Mouse (Mus musculus): ENCODE data around the gene Agrn. TPM values are rescaled to one million over a fixed set of nuclear protein-coding genes. Genes with fewer than 3 reads are reported as not detected.
"Not testable (repeated sequence)": the region's sequence is repeated elsewhere in the genome, so short reads cannot be mapped to it uniquely, and the experiment has no call there.

The Agrn gene
- polyA plus RNA-seq, 1 experiment from 2014 or later, result 165 TPM

- H3K36me3 ChIP-seq, result peaks cover 59% of the 10 kb centered on the region
- peak overlapping the region; percentile 9 for H3K4me3 ChIP-seq
- H3K27ac ChIP-seq, result no peak overlapping the region
- no peak overlapping the region for H3K9ac ChIP-seq
- H3K4me1 ChIP-seq, result peaks cover 74% of the 10 kb centered on the region
- no peaks in the 10 kb centered on the region for H3K27me3 ChIP-seq (replicated peaks)
- WGBS, result 88% methylated on average over 5 of the region's 5 CpGs
- H3K4me2 ChIP-seq (replicated peaks), result peak overlapping the region; percentile 70
- no peaks in the 10 kb centered on the region for H3K9me3 ChIP-seq
- ATAC-seq (ENCODE audit: low FRiP score, low read depth), result no peak
Observed at GRCm38 (mm10) chr4:156183747-156184146, 13.5 kb downstream of the Agrn start.

- H3K27me3 ChIP-seq (replicated peaks), result no peaks in the 10 kb centered on the region
- H3K27ac ChIP-seq, result no peak overlapping the region
- no peaks in the 10 kb centered on the region for H3K9me3 ChIP-seq
- H3K9ac ChIP-seq, result no peak overlapping the region
- no peak overlapping the region for H3K4me2 ChIP-seq (replicated peaks)
- no peak for ATAC-seq (ENCODE audit: low FRiP score, low read depth)
- peaks cover 98% of the 10 kb centered on the region for H3K36me3 ChIP-seq
- H3K4me3 ChIP-seq, result no peak overlapping the region
- H3K4me1 ChIP-seq, result peaks cover 15% of the 10 kb centered on the region
- WGBS, result 96% methylated on average over 9 of the region's 9 CpGs
Observed at GRCm38 (mm10) chr4:156177630-156178029, 19.7 kb downstream of the Agrn start.

GRCm38 (mm10) chr4:156171828-156172227, 25.5 kb downstream of the Agrn start:
- no peak for ATAC-seq (ENCODE audit: low FRiP score, low read depth)
- Histone ChIP-seq H3K9me3 (no peaks in the 10 kb centered on the region), H3K4me1 (no peaks in the 10 kb centered on the region), H3K9ac (no peak overlapping the region), H3K4me3 (no peak overlapping the region), H3K36me3 (peaks cover 100% of the 10 kb centered on the region), H3K27me3 (replicated peaks) (no peaks in the 10 kb centered on the region), H3K4me2 (replicated peaks) (no peak overlapping the region), H3K27ac (no peak overlapping the region)
- WGBS, result 96% methylated on average over 11 of the region's 11 CpGs

GRCm38 (mm10) chr4:156169129-156169528, 28.2 kb downstream of the Agrn start:
- no peak overlapping the region for H3K9ac ChIP-seq
- H3K9me3 ChIP-seq, result no peaks in the 10 kb centered on the region
- no peak overlapping the region for H3K4me2 ChIP-seq (replicated peaks)
- H3K36me3 ChIP-seq, result peaks cover 100% of the 10 kb centered on the region
- no peak for ATAC-seq (ENCODE audit: low FRiP score, low read depth)
- WGBS, result 97% methylated on average over 10 of the region's 10 CpGs
- no peaks in the 10 kb centered on the region for H3K27me3 ChIP-seq (replicated peaks)
- no peak overlapping the region for H3K4me3 ChIP-seq
- no peaks in the 10 kb centered on the region for H3K4me1 ChIP-seq
- H3K27ac ChIP-seq, result no peak overlapping the region

GRCm38 (mm10) chr4:156168611-156169010, 28.7 kb downstream of the Agrn start:
- H3K27me3 ChIP-seq (replicated peaks), result no peaks in the 10 kb centered on the region
- no peak overlapping the region for H3K4me2 ChIP-seq (replicated peaks)
- no peaks in the 10 kb centered on the region for H3K4me1 ChIP-seq
- no peak overlapping the region for H3K27ac ChIP-seq
- peaks cover 100% of the 10 kb centered on the region for H3K36me3 ChIP-seq
- H3K9me3 ChIP-seq, result no peaks in the 10 kb centered on the region
- no peak for ATAC-seq (ENCODE audit: low FRiP score, low read depth)
- H3K4me3 ChIP-seq, result no peak overlapping the region
- WGBS, result 94% methylated on average over 8 of the region's 8 CpGs
- no peak overlapping the region for H3K9ac ChIP-seq

- no peaks in the 10 kb centered on the region for H3K27me3 ChIP-seq (replicated peaks)
- WGBS, result 96% methylated on average over 9 of the region's 9 CpGs
- H3K4me1 ChIP-seq, result no peaks in the 10 kb centered on the region
- no peak overlapping the region for H3K27ac ChIP-seq
- ATAC-seq (ENCODE audit: low FRiP score, low read depth), result no peak
- no peak overlapping the region for H3K9ac ChIP-seq
- no peak overlapping the region for H3K4me3 ChIP-seq
- no peak overlapping the region for H3K4me2 ChIP-seq (replicated peaks)
- H3K36me3 ChIP-seq, result peaks cover 98% of the 10 kb centered on the region
- peaks cover 13% of the 10 kb centered on the region for H3K9me3 ChIP-seq
Observed at GRCm38 (mm10) chr4:156166477-156166876, 30.8 kb downstream of the Agrn start.

- no peak overlapping the region for H3K4me3 ChIP-seq
- 96% methylated on average over 3 of the region's 3 CpGs for WGBS
- H3K4me1 ChIP-seq, result no peaks in the 10 kb centered on the region
Observed at GRCm38 (mm10) chr4:156154771-156155170, 42.5 kb downstream of the Agrn start.

GRCm38 (mm10) chr4:156150887-156151286, 46.4 kb downstream of the Agrn start:
- not testable (repeated sequence) for H3K4me1 ChIP-seq; H3K4me2 ChIP-seq (replicated peaks); H3K27ac ChIP-seq; H3K9ac ChIP-seq; H3K36me3 ChIP-seq; ATAC-seq (ENCODE audit: low FRiP score, low read depth); H3K27me3 ChIP-seq (replicated peaks); H3K9me3 ChIP-seq; H3K4me3 ChIP-seq
- 92% methylated on average over 10 of the region's 10 CpGs for WGBS

More at GRCm38 (mm10) chr4:156154771-156155170, 42.5 kb downstream of the Agrn start:
- Histone ChIP-seq H3K4me2 (replicated peaks) (no peak overlapping the region), H3K27me3 (replicated peaks) (no peaks in the 10 kb centered on the region), H3K9ac (no peak overlapping the region), H3K36me3 (no peaks in the 10 kb centered on the region), H3K9me3 (peaks cover 13% of the 10 kb centered on the region), H3K27ac (no peak overlapping the region)
- no peak for ATAC-seq (ENCODE audit: low FRiP score, low read depth)

GRCm38 (mm10) chr4:156136285-156137100, 60.8 kb downstream of the Agrn start:
- H3K9ac ChIP-seq, result no peak overlapping the region
- no peaks in the 10 kb centered on the region for H3K9me3 ChIP-seq
- no peaks in the 10 kb centered on the region for H3K27me3 ChIP-seq (replicated peaks)
- H3K36me3 ChIP-seq, result no peaks in the 10 kb centered on the region
- H3K4me3 ChIP-seq, result no peak overlapping the region
- ATAC-seq (ENCODE audit: low FRiP score, low read depth), result no peak
- no peak overlapping the region for H3K27ac ChIP-seq
- no peak overlapping the region for H3K4me2 ChIP-seq (replicated peaks)
- H3K4me1 ChIP-seq, result no peaks in the 10 kb centered on the region
- WGBS, result 95% methylated on average over 30 of the region's 30 CpGs

- H3K9me3 ChIP-seq, result no peaks in the 10 kb centered on the region
- no peaks in the 10 kb centered on the region for H3K4me1 ChIP-seq
- ATAC-seq (ENCODE audit: low FRiP score, low read depth), result no peak
- no peak overlapping the region for H3K9ac ChIP-seq
- WGBS, result 95% methylated on average over 14 of the region's 14 CpGs
- H3K4me3 ChIP-seq, result no peak overlapping the region
- no peaks in the 10 kb centered on the region for H3K36me3 ChIP-seq
- H3K27ac ChIP-seq, result no peak overlapping the region
- no peak overlapping the region for H3K4me2 ChIP-seq (replicated peaks)
- H3K27me3 ChIP-seq (replicated peaks), result no peaks in the 10 kb centered on the region
Observed at GRCm38 (mm10) chr4:156135801-156136200, 61.5 kb downstream of the Agrn start.

GRCm38 (mm10) chr4:156135112-156135511, 62.2 kb downstream of the Agrn start:
- 94% methylated on average over 13 of the region's 13 CpGs for WGBS
- H3K4me3 ChIP-seq, result no peak overlapping the region
- no peak overlapping the region for H3K4me2 ChIP-seq (replicated peaks)
- H3K4me1 ChIP-seq, result no peaks in the 10 kb centered on the region
- no peak overlapping the region for H3K9ac ChIP-seq
- H3K9me3 ChIP-seq, result no peaks in the 10 kb centered on the region
- no peaks in the 10 kb centered on the region for H3K27me3 ChIP-seq (replicated peaks)
- H3K36me3 ChIP-seq, result no peaks in the 10 kb centered on the region
- no peak overlapping the region for H3K27ac ChIP-seq
- ATAC-seq (ENCODE audit: low FRiP score, low read depth), result no peak

- H3K9me3 ChIP-seq, result no peaks in the 10 kb centered on the region
- H3K4me1 ChIP-seq, result no peaks in the 10 kb centered on the region
- H3K27ac ChIP-seq, result no peak overlapping the region
- H3K9ac ChIP-seq, result no peak overlapping the region
- H3K27me3 ChIP-seq (replicated peaks), result no peaks in the 10 kb centered on the region
- no peak overlapping the region for H3K4me3 ChIP-seq
- no peaks in the 10 kb centered on the region for H3K36me3 ChIP-seq
- no peak for ATAC-seq (ENCODE audit: low FRiP score, low read depth)
- no peak overlapping the region for H3K4me2 ChIP-seq (replicated peaks)
- WGBS, result 82% methylated on average over 12 of the region's 12 CpGs
Observed at GRCm38 (mm10) chr4:156133943-156134605, 63.2 kb downstream of the Agrn start.
